Mouse (Mus musculus) lung, embryonic 15.5 days (tissue): ENCODE results near the gene Surf4. TPM values are rescaled to one million over a fixed set of nuclear protein-coding genes. Genes with fewer than 3 reads are reported as not detected.
"Not testable (repeated sequence)": the region's sequence is repeated elsewhere in the genome, so short reads cannot be mapped to it uniquely, and the experiment has no call there.

Experiments used
- ATAC-seq: fragments of 200-750 bp; cut with Nextera tagmentation; 2 replicates; pipeline ENCODE4 v1.8.0; 2017; ENCODE audit warnings: moderate number of reproducible peaks, borderline replicate concordance; ENCODE audit not compliant: low FRiP score, low TSS enrichment; ENCODE audit errors: extremely low read depth
- H3K27ac ChIP-seq: fragments of 300-500 bp; sonication (generic); 2 replicates; pipeline ENCODE4 v1.5.1; 2015; ENCODE audit warnings: moderate library complexity, mild to moderate bottlenecking, inconsistent platforms
- H3K27me3 ChIP-seq: fragments of 300-500 bp; sonication (generic); 2 replicates; pipeline ENCODE4 v1.6.1; 2015; ENCODE audit warnings: inconsistent platforms
- H3K36me3 ChIP-seq: fragments of 300-500 bp; sonication (generic); 2 replicates; pipeline ENCODE4 v1.6.1; 2015; ENCODE audit warnings: inconsistent platforms
- H3K4me1 ChIP-seq: fragments of 300-500 bp; sonication (generic); 2 replicates; pipeline ENCODE4 v1.6.1; 2015; ENCODE audit warnings: inconsistent platforms
- H3K4me2 ChIP-seq: fragments of 300-500 bp; sonication (generic); 2 replicates; pipeline ENCODE4 v1.6.1; 2015; ENCODE audit warnings: inconsistent platforms, mild to moderate bottlenecking, moderate library complexity
- H3K4me3 ChIP-seq: fragments of 300-500 bp; sonication (generic); 2 replicates; pipeline ENCODE4 v1.5.1; 2015; ENCODE audit warnings: mild to moderate bottlenecking, inconsistent platforms
- H3K9ac ChIP-seq: fragments of 300-500 bp; sonication (generic); 2 replicates; pipeline ENCODE4 v1.6.1; 2015; ENCODE audit warnings: inconsistent platforms
- H3K9me3 ChIP-seq: fragments of 300-500 bp; sonication (generic); 2 replicates; pipeline ENCODE4 v1.6.1; 2016; ENCODE audit warnings: inconsistent platforms
- WGBS: fragments of 180-500 bp; shearing (Covaris S2); methylation state at CpG from one replicate; pipeline ENCODE4 v1.1.7; 2015; 5-methylcytosine and 5-hydroxymethylcytosine counted together
- polyA plus RNA-seq: library from polyadenylated mRNA; unstranded; fragments of >200 nt; fragmentation: Nextera tagmentation; extraction: Ambion mirVana; gene quantifications from 2 replicates; pipeline ENCODE4 v1.2.1, GENCODE M21; 2015

Surf4 gene
- polyA plus RNA-seq, 1 experiment from 2014 or later, result 225 TPM

- H3K9ac ChIP-seq, result peak overlapping the region; percentile 78
- peak overlapping the region; percentile 80 for H3K4me2 ChIP-seq
- no peaks in the 10 kb centered on the region for H3K27me3 ChIP-seq
- peak overlapping the region; percentile 69 for H3K4me3 ChIP-seq
- no peaks in the 10 kb centered on the region for H3K9me3 ChIP-seq
- H3K36me3 ChIP-seq, result peaks cover 62% of the 10 kb centered on the region
- peaks cover 36% of the 10 kb centered on the region for H3K4me1 ChIP-seq
- peak overlapping the region; percentile 83 for H3K27ac ChIP-seq
- ATAC-seq, result no peak
Observed at GRCm38 (mm10) chr2:26909387-26909784, 24.3 kb downstream of the Surf4 start.

GRCm38 (mm10) chr2:26908710-26909386, 24.9 kb downstream of the Surf4 start:
- Histone ChIP-seq H3K4me1 (peaks cover 39% of the 10 kb centered on the region), H3K4me3 (peak overlapping the region; percentile 69), H3K27ac (no peak overlapping the region; the same call in 1 of the 2 replicates), H3K36me3 (peaks cover 57% of the 10 kb centered on the region), H3K9ac (peak overlapping the region; percentile 78), H3K4me2 (peak overlapping the region; percentile 80), H3K9me3 (no peaks in the 10 kb centered on the region), H3K27me3 (no peaks in the 10 kb centered on the region)
- ATAC-seq, result no peak
- WGBS, result 75% methylated on average over 18 of the region's 18 CpGs

- 48% methylated on average over 4 of the region's 4 CpGs for WGBS
- Histone ChIP-seq H3K9ac (no peak overlapping the region), H3K27ac (no peak overlapping the region), H3K9me3 (no peaks in the 10 kb centered on the region), H3K4me2 (no peak overlapping the region), H3K4me1 (peaks cover 35% of the 10 kb centered on the region), H3K36me3 (peaks cover 39% of the 10 kb centered on the region), H3K27me3 (no peaks in the 10 kb centered on the region), H3K4me3 (no peak overlapping the region)
- no peak for ATAC-seq
Observed at GRCm38 (mm10) chr2:26907109-26907508, 26.6 kb downstream of the Surf4 start.

- Histone ChIP-seq H3K9me3 (no peaks in the 10 kb centered on the region), H3K4me1 (peaks cover 38% of the 10 kb centered on the region), H3K4me2 (no peak overlapping the region), H3K36me3 (peaks cover 34% of the 10 kb centered on the region), H3K9ac (no peak overlapping the region), H3K4me3 (no peak overlapping the region), H3K27ac (no peak overlapping the region), H3K27me3 (no peaks in the 10 kb centered on the region)
- 89% methylated on average over 3 of the region's 3 CpGs for WGBS
- ATAC-seq, result no peak
Observed at GRCm38 (mm10) chr2:26906431-26906830, 27.3 kb downstream of the Surf4 start.

- Histone ChIP-seq H3K4me2 (no peak overlapping the region), H3K4me3 (no peak overlapping the region), H3K9me3 (no peaks in the 10 kb centered on the region), H3K9ac (no peak overlapping the region), H3K4me1 (peaks cover 43% of the 10 kb centered on the region), H3K27ac (no peak overlapping the region), H3K27me3 (no peaks in the 10 kb centered on the region), H3K36me3 (peaks cover 34% of the 10 kb centered on the region)
- ATAC-seq, result no peak
- WGBS, result 87% methylated on average over 2 of the region's 2 CpGs
Observed at GRCm38 (mm10) chr2:26905936-26906335, 27.8 kb downstream of the Surf4 start.

- Histone ChIP-seq H3K4me2 (peak overlapping the region; percentile 70), H3K27me3 (no peaks in the 10 kb centered on the region), H3K9ac (peak overlapping the region; percentile 80), H3K4me1 (peaks cover 29% of the 10 kb centered on the region), H3K27ac (peak overlapping the region; percentile 84), H3K36me3 (peaks cover 49% of the 10 kb centered on the region), H3K4me3 (peak overlapping the region; percentile 90), H3K9me3 (no peaks in the 10 kb centered on the region)
- WGBS, result 6% methylated on average over 7 of the region's 7 CpGs
- ATAC-seq, result no peak
Observed at GRCm38 (mm10) chr2:26903311-26903710, 30.4 kb downstream of the Surf4 start.

- H3K27me3 ChIP-seq, result no peaks in the 10 kb centered on the region
- under 1% methylated on average over 41 of the region's 41 CpGs for WGBS
- H3K4me3 ChIP-seq, result peak within 1 kb of the TSS; percentile 90
- H3K4me2 ChIP-seq, result peak within 1 kb of the TSS; percentile 70
- peaks cover 25% of the 10 kb centered on the region for H3K4me1 ChIP-seq
- no peaks in the 10 kb centered on the region for H3K9me3 ChIP-seq
- H3K27ac ChIP-seq, result peak within 1 kb of the TSS; percentile 84
- H3K36me3 ChIP-seq, result peaks cover 49% of the 10 kb centered on the region
- H3K9ac ChIP-seq, result peak within 1 kb of the TSS; percentile 80
- ATAC-seq, result peak; percentile 92
Observed at GRCm38 (mm10) chr2:26902467-26903220, 31.1 kb downstream of the Surf4 start, which contains the start of gene Surf6. TSS of gene Surf6 (minus strand) at chr2:26902879.

GRCm38 (mm10) chr2:26901834-26902400, 31.8 kb downstream of the Surf4 start:
- H3K4me1 ChIP-seq, result peaks cover 20% of the 10 kb centered on the region
- H3K9me3 ChIP-seq, result no peaks in the 10 kb centered on the region
- WGBS, result 4% methylated on average over 7 of the region's 7 CpGs
- H3K27ac ChIP-seq, result peak overlapping the region; percentile 84; the same call in 1 of the 2 replicates
- peaks cover 49% of the 10 kb centered on the region for H3K36me3 ChIP-seq
- peak overlapping the region; percentile 80 for H3K9ac ChIP-seq
- H3K4me3 ChIP-seq, result peak overlapping the region; percentile 90
- H3K4me2 ChIP-seq, result peak overlapping the region; percentile 70
- H3K27me3 ChIP-seq, result no peaks in the 10 kb centered on the region
- ATAC-seq, result no peak

- 61% methylated on average over 1 of the region's 1 CpGs for WGBS
- H3K4me2 ChIP-seq, result no peak overlapping the region
- H3K9ac ChIP-seq, result no peak overlapping the region
- H3K27me3 ChIP-seq, result no peaks in the 10 kb centered on the region
- H3K9me3 ChIP-seq, result no peaks in the 10 kb centered on the region
- H3K27ac ChIP-seq, result no peak overlapping the region
- H3K4me1 ChIP-seq, result peaks cover 20% of the 10 kb centered on the region
- no peak for ATAC-seq
- peaks cover 49% of the 10 kb centered on the region for H3K36me3 ChIP-seq
- no peak overlapping the region for H3K4me3 ChIP-seq
Observed at GRCm38 (mm10) chr2:26900731-26901130, 33.0 kb downstream of the Surf4 start.

- no peak overlapping the region for H3K9ac ChIP-seq
- H3K9me3 ChIP-seq, result no peaks in the 10 kb centered on the region
- H3K4me2 ChIP-seq, result no peak overlapping the region
- WGBS, result 82% methylated on average over 4 of the region's 4 CpGs
- no peak overlapping the region for H3K4me3 ChIP-seq
- ATAC-seq, result no peak
- H3K4me1 ChIP-seq, result no peaks in the 10 kb centered on the region
- peaks cover 82% of the 10 kb centered on the region for H3K36me3 ChIP-seq
- no peak overlapping the region for H3K27ac ChIP-seq
- H3K27me3 ChIP-seq, result no peaks in the 10 kb centered on the region
Observed at GRCm38 (mm10) chr2:26895898-26896297, 37.8 kb downstream of the Surf4 start.

GRCm38 (mm10) chr2:26886170-26886569, 47.6 kb downstream of the Surf4 start:
- H3K9ac ChIP-seq, H3K4me3 ChIP-seq, H3K4me1 ChIP-seq, H3K9me3 ChIP-seq, ATAC-seq, H3K4me2 ChIP-seq, H3K27ac ChIP-seq, H3K27me3 ChIP-seq: not testable (repeated sequence)
- peaks cover 24% of the 10 kb centered on the region for H3K36me3 ChIP-seq
- 60% methylated on average over 4 of the region's 4 CpGs for WGBS

GRCm38 (mm10) chr2:26885541-26885940, 48.2 kb downstream of the Surf4 start:
- ATAC-seq, H3K4me2 ChIP-seq: not testable (repeated sequence)

More at GRCm38 (mm10) chr2:26885541-26885940, 48.2 kb downstream of the Surf4 start:
- not testable (repeated sequence) for H3K9me3 ChIP-seq, H3K4me3 ChIP-seq, H3K27ac ChIP-seq, H3K4me1 ChIP-seq, H3K9ac ChIP-seq, H3K27me3 ChIP-seq
- H3K36me3 ChIP-seq, result peaks cover 18% of the 10 kb centered on the region
- WGBS, result 86% methylated on average over 2 of the region's 2 CpGs
